Mouse (Mus musculus) heart, postnatal 0 days (tissue): ENCODE data around the gene Adamtsl4.

Experiments
- CTCF ChIP-seq: IDR thresholded peaks from 2 replicates; pipeline ENCODE4 v1.5.1; 2016; ENCODE audit warnings: antibody characterized with exemption, control low read depth, low read depth
- EP300 ChIP-seq: IDR thresholded peaks from 2 replicates; pipeline ENCODE4 v1.6.1; 2016; ENCODE audit warnings: antibody characterized with exemption, low read depth

DNA sequence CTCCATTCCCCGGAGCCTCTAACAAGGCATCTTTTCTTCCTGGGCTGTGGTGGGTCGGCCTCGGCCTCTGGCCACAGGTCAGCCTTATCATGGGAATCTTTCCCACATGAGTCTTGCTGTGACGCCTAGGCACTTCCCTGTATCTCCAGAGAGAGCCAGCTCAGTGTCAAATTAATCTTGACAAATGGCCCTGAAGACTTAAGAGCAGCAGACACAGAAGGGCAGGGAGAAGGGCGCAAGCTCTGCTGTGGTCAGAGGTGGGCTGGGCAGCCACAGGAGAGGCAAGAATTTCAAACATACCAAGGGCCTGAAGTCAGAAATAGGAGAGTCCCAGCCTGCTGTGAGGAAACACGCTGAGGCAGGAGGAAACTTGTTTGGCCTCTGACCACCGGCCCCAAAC is 8.6 kb upstream of the Adamtsl4 start:
- TF ChIP-seq CTCF = no peak
- no peak for TF ChIP-seq EP300
